ENCODE assay signal across 8 mouse cellular contexts in genomic region chr3:128088207-128088606, GRCm38 (mm10).
A peak's percentile ranks its signal among the peaks of the same experiment; 100 is the strongest.
DNase-seq lines count a peak whose midpoint lies in the region; TF ChIP-seq lines count a peak whose summit lies in the region.

No protein-coding gene starts in this region.

- H3K36me3 ChIP-seq in spleen, adult 2 months (ENCODE audit: control insufficient read depth, insufficient read depth, low read length) = no peaks in the 10 kb centered on the region
- H3K36me3 ChIP-seq in hindbrain, embryonic 10.5 days = no peaks in the 10 kb centered on the region

- H3K27me3 ChIP-seq in spleen, adult 2 months (ENCODE audit: control insufficient read depth, insufficient read depth, low read length) = no peaks in the 10 kb centered on the region
- no peaks in the 10 kb centered on the region for H3K27me3 ChIP-seq in hindbrain, embryonic 10.5 days (ENCODE audit: insufficient read depth, poor library complexity, severe bottlenecking)

- DNase-seq in spleen, adult 2 months (ENCODE audit: low read depth in 1 of 2, low spot score in 2 of 2) = no peak
- no peak for DNase-seq in spleen, adult 12 weeks (ENCODE audit: low spot score)
- DNase-seq in embryo, embryonic 10.5 days (ENCODE audit: low spot score) = peak; percentile 82
- DNase-seq in hindbrain, embryonic 10.5 days (ENCODE audit: low spot score) = peak; percentile 45
- peak; percentile 2 for DNase-seq in layer of hippocampus, adult 9-10 months (ENCODE audit: low spot score)
- DNase-seq in lung, postnatal 36 days = peak; percentile 27
- DNase-seq in right cerebral cortex, postnatal 25 days = peak; percentile 9
- no peak for DNase-seq in gastrocnemius, postnatal 36 days

- intact Hi-C loops in gastrocnemius, postnatal 36 days (cut with DNase I) = loop anchor here (10.0 kb wide), 1 partner anchor 247 kb away; no protein-coding TSS in a partner anchor

- H3K4me3 ChIP-seq in spleen, adult 2 months (ENCODE audit: extremely low read depth, insufficient read depth, insufficient read length) = no peak overlapping the region
- H3K4me3 ChIP-seq in hindbrain, embryonic 10.5 days = no peak overlapping the region

- TF ChIP-seq CTCF in spleen, adult 2 months (IDR thresholded peaks at IDR 0.05; ENCODE audit: extremely low read depth, insufficient read depth, insufficient read length, insufficient replicate concordance) = 0 out of 2 replicates have a peak, but pooled peaks have one; percentile 8

- H3K9me3 ChIP-seq in hindbrain, embryonic 10.5 days = no peaks in the 10 kb centered on the region

- H3K27ac ChIP-seq in spleen, adult 2 months (ENCODE audit: insufficient read depth, low read length) = no peak overlapping the region
- no peak overlapping the region for H3K27ac ChIP-seq in hindbrain, embryonic 10.5 days

- WGBS in spleen, adult 2 months = 27% methylated on average over 4 of the region's 4 CpGs
- WGBS in hindbrain, embryonic 10.5 days = 53% methylated on average over 4 of the region's 4 CpGs

- H3K4me1 ChIP-seq in spleen, adult 2 months (ENCODE audit: control insufficient read depth, insufficient read depth, insufficient read length) = no peaks in the 10 kb centered on the region
- no peaks in the 10 kb centered on the region for H3K4me1 ChIP-seq in hindbrain, embryonic 10.5 days (replicated peaks)

- TF ChIP-seq POLR2A in spleen, adult 2 months (IDR thresholded peaks at IDR 0.05; ENCODE audit: low read depth, low read length) = no peak

Comparison
In these comparisons a context has a peak if more than half of its experiments do, and no peak if none do; other contexts are left out.
1. DNase-seq: peak in embryo, embryonic 10.5 days (single experiment), hindbrain, embryonic 10.5 days (single experiment), layer of hippocampus, adult 9-10 months (single experiment), lung, postnatal 36 days (single experiment) and right cerebral cortex, postnatal 25 days (single experiment); none in spleen, adult 2 months (0 of 2), spleen, adult 12 weeks (single experiment) and gastrocnemius, postnatal 36 days (0 of 2).